Mouse (Mus musculus) heart, adult 2 months (tissue): ENCODE measurements around the gene Fxyd6. TPM values are rescaled to one million over a fixed set of nuclear protein-coding genes. Genes with fewer than 3 reads are reported as not detected.

ENCODE experiments used
- DNase-seq, 2 experiments: peaks; one replicate each; pipeline ENCODE4 v3.0.0; 2021
- H3K27ac ChIP-seq: fragments of 200-600 bp; 2 replicates; pipeline ENCODE4 v1.8.1; 2022
- H3K27me3 ChIP-seq: fragments of 200-500 bp; 2 replicates; pipeline ENCODE4 v1.6.1; 2012; ENCODE audit warnings: mild to moderate bottlenecking, low read length, inconsistent platforms, mixed read lengths; ENCODE audit not compliant: control insufficient read depth, insufficient read depth
- H3K36me3 ChIP-seq: fragments of 200-500 bp; 2 replicates; pipeline ENCODE4 v1.6.1; 2012; ENCODE audit warnings: low read length, inconsistent platforms; ENCODE audit not compliant: control insufficient read depth, insufficient read depth
- H3K4me1 ChIP-seq: fragments of 200-500 bp; 2 replicates; pipeline ENCODE4 v1.6.1; 2011; ENCODE audit warnings: low read length; ENCODE audit not compliant: control insufficient read depth, insufficient read depth
- H3K4me3 ChIP-seq: fragments of 200-600 bp; 2 replicates; pipeline ENCODE4 v1.8.1; 2022
- H3K79me2 ChIP-seq: fragments of 200-500 bp; replicated peaks from 2 replicates; pipeline ENCODE4 v1.6.1; 2012; ENCODE audit warnings: mild to moderate bottlenecking, inconsistent platforms, low read length, moderate library complexity, mixed read lengths; ENCODE audit not compliant: control insufficient read depth, insufficient read depth
- H3K9ac ChIP-seq: fragments of 200-500 bp; 2 replicates; pipeline ENCODE4 v1.6.1; 2012; ENCODE audit warnings: low read depth, mild to moderate bottlenecking, control low read depth, inconsistent platforms, low read length, mixed read lengths
- CTCF ChIP-seq: fragments of 200-600 bp; IDR thresholded peaks from 2 replicates; pipeline ENCODE4 v1.8.1; 2022; ENCODE audit warnings: antibody characterized with exemption, mild to moderate bottlenecking, moderate library complexity
- EP300 ChIP-seq: fragments of 200-500 bp; IDR thresholded peaks from 2 replicates; pipeline ENCODE4 v1.6.1; 2011; ENCODE audit warnings: low read depth, low read length, control low read depth; ENCODE audit not compliant: insufficient read depth
- POLR2A ChIP-seq: fragments of 200-500 bp; IDR thresholded peaks from 2 replicates; pipeline ENCODE4 v1.6.1; 2011; ENCODE audit warnings: mild to moderate bottlenecking, low read depth, low read length, control low read depth; ENCODE audit not compliant: insufficient read depth
- WGBS: fragments of 180-500 bp; shearing (Covaris S2); methylation state at CpG from one replicate; pipeline ENCODE4 v1.1.7; 2018; 5-methylcytosine and 5-hydroxymethylcytosine counted together
- intact Hi-C: fragments of 180-260 bp; cut with DNase I; formaldehyde crosslinking; loops from one replicate; pipeline ENCODE4 v1.15.1; 2025
- long read RNA-seq: library from polyadenylated mRNA; stranded (forward); transcript quantifications from one replicate; pipeline ENCODE4 v2.0.0, GENCODE M21; 2021
- polyA plus RNA-seq: library from polyadenylated mRNA; depleted of rRNA; stranded (reverse); fragments of >200 nt; gene quantifications from 2 replicates; pipeline ENCODE4 v1.2.3, GENCODE M21; 2012; rRNA removed
- total RNA-seq, 2 experiments: library from RNA; stranded (reverse); gene quantifications; 2 replicates each; pipeline ENCODE4 v1.2.3; 2021

Gene Fxyd6
- total RNA-seq (10 to 100 TPM; 13.8 to 14.2 TPM), polyA plus RNA-seq (40.8 and 51.2 TPM in 2 replicates)
- long read RNA-seq, transcript Fxyd6-201 (8 exons, 1,788 nt), result minor isoform, 7 of 25 reads
- long read RNA-seq, transcript Fxyd6-203 (8 exons, 1,789 nt), result major isoform, 16 of 25 reads
- long read RNA-seq, partial matches to known transcripts, result 1 of 25 reads
- long read RNA-seq, other reads (novel, unspliced or antisense), result 1 of 25 reads

GRCm38 (mm10) chr9:45370117-45370561 is at the start of gene Fxyd6:
Gene Fxyd6 (plus strand): TSS chr9:45370185.
- peak; percentile 72 to 80 for DNase-seq
- intact Hi-C loops, result no loop called here
- H3K4me3 ChIP-seq, result peak within 1 kb of the TSS; percentile 59
- peaks cover 25% of the 10 kb centered on the region for H3K4me1 ChIP-seq
- peak within 1 kb of the TSS; percentile 73 for H3K27ac ChIP-seq
- TF ChIP-seq POLR2A (peak; percentile 51; the same call in 1 of the 2 replicates), CTCF (no peak)
- H3K27me3 ChIP-seq, result no peaks in the 10 kb centered on the region
- WGBS, result under 1% methylated on average over 28 of the region's 28 CpGs
- H3K36me3 ChIP-seq, result peaks cover 3% of the 10 kb centered on the region
- H3K9ac ChIP-seq, result peak within 1 kb of the TSS; percentile 78
- no peaks in the 10 kb centered on the region; the same call in 1 of the 2 replicates for H3K79me2 ChIP-seq

- no peak for TF ChIP-seq POLR2A
- no peak for TF ChIP-seq EP300
- TF ChIP-seq CTCF, result no peak
- intact Hi-C loops, result no loop called here
- Histone ChIP-seq H3K4me1 (no peaks in the 10 kb centered on the region), H3K36me3 (no peaks in the 10 kb centered on the region), H3K27me3 (no peaks in the 10 kb centered on the region), H3K27ac (no peak overlapping the region), H3K79me2 (no peaks in the 10 kb centered on the region), H3K4me3 (no peak overlapping the region), H3K9ac (no peak overlapping the region)
- DNase-seq, result no peak
- 78% methylated on average over 6 of the region's 6 CpGs for WGBS
Observed at GRCm38 (mm10) chr9:45321465-45321864, 48.5 kb upstream of the Fxyd6 start.

- TF ChIP-seq POLR2A (no peak), EP300 (no peak), CTCF (no peak)
- H3K9ac ChIP-seq, result no peak overlapping the region
- no peaks in the 10 kb centered on the region for H3K36me3 ChIP-seq
- intact Hi-C loops, result no loop called here
- H3K4me1 ChIP-seq, result no peaks in the 10 kb centered on the region
- H3K79me2 ChIP-seq, result no peaks in the 10 kb centered on the region
- no peak for DNase-seq
- no peak overlapping the region for H3K4me3 ChIP-seq
- no peak overlapping the region for H3K27ac ChIP-seq
- H3K27me3 ChIP-seq, result no peaks in the 10 kb centered on the region
- WGBS, result 56% methylated on average over 4 of the region's 4 CpGs
Observed at GRCm38 (mm10) chr9:45321946-45322430, 48.0 kb upstream of the Fxyd6 start.

GRCm38 (mm10) chr9:45326390-45326789 is 43.6 kb upstream of the Fxyd6 start:
- no peaks in the 10 kb centered on the region for H3K36me3 ChIP-seq
- H3K79me2 ChIP-seq, result no peaks in the 10 kb centered on the region
- no peak for DNase-seq
- no peak for TF ChIP-seq POLR2A
- 85% methylated on average over 9 of the region's 9 CpGs for WGBS
- no peak overlapping the region for H3K27ac ChIP-seq
- H3K9ac ChIP-seq, result no peak overlapping the region
- H3K4me1 ChIP-seq, result no peaks in the 10 kb centered on the region
- H3K27me3 ChIP-seq, result no peaks in the 10 kb centered on the region
- intact Hi-C loops, result no loop called here
- no peak overlapping the region for H3K4me3 ChIP-seq

- no peak for TF ChIP-seq EP300
- TF ChIP-seq POLR2A, result no peak
- TF ChIP-seq CTCF, result no peak
- 73% methylated on average over 4 of the region's 4 CpGs for WGBS
- H3K4me1 ChIP-seq, result no peaks in the 10 kb centered on the region
- no peak overlapping the region for H3K4me3 ChIP-seq
- no peaks in the 10 kb centered on the region for H3K27me3 ChIP-seq
- no peak overlapping the region; the same call in 1 of the 2 replicates for H3K27ac ChIP-seq
- H3K9ac ChIP-seq, result no peak overlapping the region
- H3K79me2 ChIP-seq, result no peaks in the 10 kb centered on the region
- intact Hi-C loops, result no loop called here
- H3K36me3 ChIP-seq, result no peaks in the 10 kb centered on the region
- DNase-seq, result peak in 1 of 2 experiments; percentile 9
Observed at GRCm38 (mm10) chr9:45328263-45328662, 41.7 kb upstream of the Fxyd6 start.

GRCm38 (mm10) chr9:45329577-45329976 is 40.4 kb upstream of the Fxyd6 start:
- no peak for DNase-seq
- Histone ChIP-seq H3K27ac (no peak overlapping the region), H3K79me2 (no peaks in the 10 kb centered on the region), H3K27me3 (no peaks in the 10 kb centered on the region), H3K4me1 (no peaks in the 10 kb centered on the region), H3K36me3 (no peaks in the 10 kb centered on the region), H3K9ac (no peak overlapping the region), H3K4me3 (no peak overlapping the region)
- WGBS, result 75% methylated on average over 6 of the region's 6 CpGs
- intact Hi-C loops, result no loop called here
- no peak for TF ChIP-seq EP300
- no peak for TF ChIP-seq CTCF
- TF ChIP-seq POLR2A, result no peak
